Comparison of ENCODE assay signal across 10 mouse cellular contexts in the genomic region with DNA sequence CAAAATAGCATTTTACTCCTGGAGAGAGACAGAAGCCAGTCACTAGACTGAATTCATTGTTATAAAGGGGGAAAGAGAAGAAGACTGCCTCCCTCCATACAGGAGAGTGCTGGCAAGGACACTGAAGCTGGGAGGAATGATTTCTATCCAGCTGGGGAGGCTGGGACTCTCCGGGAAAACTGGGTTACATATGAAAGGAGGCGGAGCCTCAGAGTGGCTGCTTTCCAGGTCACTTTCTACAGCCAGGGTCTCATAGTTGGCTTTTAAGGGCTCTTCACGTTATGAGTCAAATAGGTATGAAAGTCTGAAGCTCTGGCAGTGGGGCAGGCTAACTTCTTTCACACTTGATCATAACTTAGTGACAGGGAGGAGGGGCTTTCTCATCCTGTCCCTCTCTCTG.
DNase-seq lines count a peak whose midpoint lies in the region; ATAC-seq and TF ChIP-seq lines count a peak whose summit lies in the region.
"Had no signal": no experiment of that assay in that cellular context is flagged by ENCODE, and none has a peak within 500 bp of the region (broad histone marks: within the 10 kb centered on the region; RNA-seq: fewer than 3 reads in every experiment).

No protein-coding gene starts in this region.

- no peak for TF ChIP-seq CTCF in cerebellum, adult 2 months (IDR thresholded peaks at IDR 0.05; ENCODE audit: borderline replicate concordance, insufficient read depth, low read depth, low read length)

- no peak overlapping the region for H3K27ac ChIP-seq in hindbrain, embryonic 12.5 days
- no peak overlapping the region for H3K27ac ChIP-seq in hindbrain, embryonic 16.5 days (ENCODE audit: low read depth, low read length)
- 0 out of 2 replicates have a peak overlapping the region, but pooled peaks have one; percentile 20 for H3K27ac ChIP-seq in cerebellum, adult 2 months (ENCODE audit: insufficient read depth, low read length)
- peak overlapping the region; percentile 56 for H3K27ac ChIP-seq in lung, embryonic 16.5 days (ENCODE audit: low read length)
- H3K27ac ChIP-seq: left cerebral cortex, adult 2 months had no signal

- no peak overlapping the region for H3K4me3 ChIP-seq in hindbrain, embryonic 12.5 days
- H3K4me3 ChIP-seq in hindbrain, embryonic 16.5 days (ENCODE audit: low read length): no peak overlapping the region
- no peak overlapping the region for H3K4me3 ChIP-seq in cerebellum, adult 2 months (replicated peaks; ENCODE audit: insufficient read depth, low read depth, low read length)
- no peak overlapping the region for H3K4me3 ChIP-seq in lung, embryonic 16.5 days (ENCODE audit: low read length)
- H3K4me3 ChIP-seq: left cerebral cortex, adult 2 months; megakaryocyte, embryonic 14.5 days had no signal

- no peak overlapping the region for H3K4me2 ChIP-seq in hindbrain, embryonic 12.5 days (replicated peaks)
- no peak overlapping the region for H3K4me2 ChIP-seq in hindbrain, embryonic 16.5 days (ENCODE audit: low read length)
- H3K4me2 ChIP-seq in lung, embryonic 16.5 days (ENCODE audit: low read depth, low read length): no peak overlapping the region

- H3K9me3 ChIP-seq in hindbrain, embryonic 12.5 days (replicated peaks): no peaks in the 10 kb centered on the region
- H3K9me3 ChIP-seq in hindbrain, embryonic 16.5 days (ENCODE audit: control insufficient read depth, low read length): no peaks in the 10 kb centered on the region
- no peaks in the 10 kb centered on the region for H3K9me3 ChIP-seq in lung, embryonic 16.5 days (ENCODE audit: control insufficient read depth, low read length)
- H3K9me3 ChIP-seq: megakaryocyte, embryonic 14.5 days had no signal

- 0 out of 2 replicates have a peak, but pooled peaks have one; percentile 7 for ATAC-seq in hindbrain, embryonic 12.5 days (ENCODE audit: low FRiP score)
- ATAC-seq in hindbrain, embryonic 16.5 days: no peak
- ATAC-seq in lung, embryonic 16.5 days (ENCODE audit: low read depth): peak; percentile 78
- no peak for ATAC-seq in erythroblast, adult 5-6 weeks (replicated peaks; ENCODE audit: low FRiP score, poor library complexity, severe bottlenecking)

- H3K27me3 ChIP-seq in hindbrain, embryonic 12.5 days: no peaks in the 10 kb centered on the region
- H3K27me3 ChIP-seq in hindbrain, embryonic 16.5 days (replicated peaks; ENCODE audit: control insufficient read depth, insufficient read depth, low read length): no peaks in the 10 kb centered on the region
- no peaks in the 10 kb centered on the region for H3K27me3 ChIP-seq in cerebellum, adult 2 months (ENCODE audit: control insufficient read depth, insufficient read depth, low read length)
- no peaks in the 10 kb centered on the region for H3K27me3 ChIP-seq in lung, embryonic 16.5 days (ENCODE audit: control insufficient read depth, insufficient read depth, low read depth, low read length)
- H3K27me3 ChIP-seq: megakaryocyte, embryonic 14.5 days had no signal

- TF ChIP-seq POLR2A in cerebellum, adult 2 months (IDR thresholded peaks at IDR 0.05; ENCODE audit: borderline replicate concordance, insufficient read depth, low read length): no peak

- H3K4me1 ChIP-seq in hindbrain, embryonic 12.5 days: peaks cover 30% of the 10 kb centered on the region
- H3K4me1 ChIP-seq in hindbrain, embryonic 16.5 days (ENCODE audit: control insufficient read depth, insufficient read depth, low read depth, low read length): peaks cover 21% of the 10 kb centered on the region
- peaks cover 10% of the 10 kb centered on the region for H3K4me1 ChIP-seq in cerebellum, adult 2 months (ENCODE audit: control insufficient read depth, insufficient read depth, low read length)
- H3K4me1 ChIP-seq in lung, embryonic 16.5 days (replicated peaks; ENCODE audit: control insufficient read depth, insufficient read depth, low read length): peaks cover 28% of the 10 kb centered on the region
- H3K4me1 ChIP-seq: megakaryocyte, embryonic 14.5 days had no signal

- 26% methylated on average over 3 of the region's 3 CpGs for WGBS in hindbrain, embryonic 12.5 days
- 30% methylated on average over 3 of the region's 3 CpGs for WGBS in hindbrain, embryonic 16.5 days
- WGBS in cerebellum, adult 2 months: 23% methylated on average over 3 of the region's 3 CpGs
- 13% methylated on average over 3 of the region's 3 CpGs for WGBS in lung, embryonic 16.5 days

- peak; percentile 14 for DNase-seq in adrenal gland, adult 2 months
- DNase-seq in adrenal gland, postnatal 25 days: no peak
- DNase-seq in cerebellum, adult 2 months: peak in 1 of 2 experiments; percentile 36
- DNase-seq in MN1 (ENCODE audit: low spot score): no peak

- no peaks in the 10 kb centered on the region for H3K36me3 ChIP-seq in hindbrain, embryonic 12.5 days
- H3K36me3 ChIP-seq in hindbrain, embryonic 16.5 days (ENCODE audit: control insufficient read depth, insufficient read depth, low read length): no peaks in the 10 kb centered on the region
- H3K36me3 ChIP-seq in lung, embryonic 16.5 days (ENCODE audit: control insufficient read depth, insufficient read depth, low read length): no peaks in the 10 kb centered on the region

- H3K9ac ChIP-seq in hindbrain, embryonic 12.5 days: no peak overlapping the region
- no peak overlapping the region for H3K9ac ChIP-seq in hindbrain, embryonic 16.5 days (ENCODE audit: low read depth, low read length)
- H3K9ac ChIP-seq in lung, embryonic 16.5 days (ENCODE audit: low read length): no peak overlapping the region

Comparison
In these comparisons a context has a peak if more than half of its experiments do, and no peak if none do; other contexts are left out.
1. ATAC-seq: peak in hindbrain, embryonic 12.5 days (single experiment) and lung, embryonic 16.5 days (single experiment); none in hindbrain, embryonic 16.5 days (single experiment) and erythroblast, adult 5-6 weeks (single experiment).
2. H3K27ac ChIP-seq: peak in cerebellum, adult 2 months (single experiment) and lung, embryonic 16.5 days (single experiment); none in hindbrain, embryonic 12.5 days (single experiment) and hindbrain, embryonic 16.5 days (single experiment).